Mouse (Mus musculus): ENCODE results near the gene Agr2. TPM values are rescaled to one million over a fixed set of nuclear protein-coding genes. Genes with fewer than 3 reads are reported as not detected.

Agr2 gene
- total RNA-seq (2021): not detected

GRCm38 (mm10) chr12:35992711-35993110 is at the start of gene Agr2:
Gene Agr2, plus strand, starts transcription at chr12:35992907.
- intact Hi-C loops (cut with DNase I): loop anchor here (10.0 kb wide), 1 partner anchor 98 kb away; no protein-coding TSS in a partner anchor
- DNase-seq (ENCODE audit: low spot score in 2 of 2): no peak

- intact Hi-C loops (cut with DNase I): no loop called here
Measured at GRCm38 (mm10) chr12:35951757-35952156, 41.0 kb upstream of the Agr2 start.

DNA sequence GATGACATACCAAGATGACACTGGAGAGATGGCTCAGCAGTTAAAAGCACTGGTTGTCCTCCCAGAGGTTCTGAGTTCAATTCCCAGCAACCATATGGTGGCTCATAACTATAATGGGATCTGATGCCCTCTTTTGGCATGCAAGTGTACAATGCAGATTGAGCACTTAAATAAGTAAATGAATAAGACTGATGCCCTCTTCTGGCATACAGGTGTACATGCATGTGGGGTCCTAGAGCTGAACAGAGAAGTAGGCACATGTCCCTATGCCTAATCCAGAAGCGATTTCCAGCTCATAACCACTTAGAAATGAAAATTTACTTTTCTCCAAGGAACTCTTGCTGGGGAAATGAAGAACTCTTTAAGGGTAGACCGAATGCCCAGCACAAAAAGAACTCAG is 35.5 kb upstream of the Agr2 start:
- no peak for DNase-seq (ENCODE audit: low spot score in 2 of 2)
- intact Hi-C loops (cut with DNase I): no loop called here

More at GRCm38 (mm10) chr12:35951757-35952156, 41.0 kb upstream of the Agr2 start:
- no peak for DNase-seq (ENCODE audit: low spot score in 2 of 2)

GRCm38 (mm10) chr12:35966098-35966767 is 26.5 kb upstream of the Agr2 start:
- intact Hi-C loops (cut with DNase I): no loop called here
- DNase-seq (ENCODE audit: low spot score in 2 of 2): no peak

GRCm38 (mm10) chr12:35966768-35967141 is 26.0 kb upstream of the Agr2 start:
- no peak for DNase-seq (ENCODE audit: low spot score in 2 of 2)
- intact Hi-C loops (cut with DNase I): no loop called here

GRCm38 (mm10) chr12:35975898-35976297 is 16.8 kb upstream of the Agr2 start:
- no peak for DNase-seq (ENCODE audit: low spot score in 2 of 2)
- intact Hi-C loops (cut with DNase I): no loop called here

DNA sequence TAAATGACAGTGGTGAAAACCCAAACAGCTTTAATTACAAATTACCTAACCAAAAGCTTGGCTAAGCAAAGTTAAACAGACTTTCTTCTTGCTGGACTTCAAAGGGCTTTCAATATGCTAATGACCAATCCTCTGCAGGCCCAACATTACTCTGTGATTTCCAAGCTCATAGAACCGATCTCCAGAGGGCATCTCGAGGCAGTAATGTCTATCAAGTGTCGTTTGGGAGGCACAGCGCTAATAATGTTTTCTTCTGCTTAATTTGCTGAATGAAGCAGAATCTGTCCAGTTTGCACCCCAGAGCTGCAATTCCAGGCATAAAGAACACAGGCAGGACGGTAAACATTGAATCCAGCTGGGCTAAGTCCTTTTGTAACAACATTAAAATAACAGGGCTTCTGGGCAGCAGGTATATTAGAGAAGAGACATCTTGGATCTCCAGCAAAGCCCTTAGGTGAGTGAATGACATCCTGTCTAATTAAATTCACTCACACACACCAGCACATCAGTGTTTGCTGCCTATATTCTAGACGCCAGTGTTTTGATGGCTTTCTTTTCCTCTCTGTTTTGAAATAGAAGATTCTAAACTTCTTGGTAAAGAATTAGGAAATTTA is 15.0 kb upstream of the Agr2 start:
- no peak for DNase-seq (ENCODE audit: low spot score in 2 of 2)
- intact Hi-C loops (cut with DNase I): no loop called here

DNA sequence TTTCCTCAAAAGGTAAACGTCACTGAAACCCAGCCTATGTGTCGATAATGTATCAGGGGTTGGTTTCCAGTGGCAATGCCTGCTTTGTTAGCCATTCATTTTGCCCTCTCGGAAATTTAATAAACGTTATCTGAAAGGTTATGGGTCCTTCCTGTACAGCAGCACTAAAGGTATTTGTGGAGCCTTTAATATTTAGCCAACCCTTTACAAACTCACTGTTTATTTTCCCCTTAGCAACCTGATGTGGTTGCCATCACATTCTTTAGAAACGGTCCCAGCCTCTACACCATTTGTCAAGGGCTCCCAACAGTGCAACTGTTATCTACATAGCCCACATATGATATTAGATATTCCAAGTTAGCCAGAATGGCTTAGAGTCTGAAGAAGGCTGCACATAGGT is 13.1 kb upstream of the Agr2 start:
- no peak for DNase-seq (ENCODE audit: low spot score in 2 of 2)
- intact Hi-C loops (cut with DNase I): no loop called here

GRCm38 (mm10) chr12:35981732-35982360 is 10.9 kb upstream of the Agr2 start:
- intact Hi-C loops (cut with DNase I): no loop called here
- DNase-seq (ENCODE audit: low spot score in 2 of 2): no peak

DNA sequence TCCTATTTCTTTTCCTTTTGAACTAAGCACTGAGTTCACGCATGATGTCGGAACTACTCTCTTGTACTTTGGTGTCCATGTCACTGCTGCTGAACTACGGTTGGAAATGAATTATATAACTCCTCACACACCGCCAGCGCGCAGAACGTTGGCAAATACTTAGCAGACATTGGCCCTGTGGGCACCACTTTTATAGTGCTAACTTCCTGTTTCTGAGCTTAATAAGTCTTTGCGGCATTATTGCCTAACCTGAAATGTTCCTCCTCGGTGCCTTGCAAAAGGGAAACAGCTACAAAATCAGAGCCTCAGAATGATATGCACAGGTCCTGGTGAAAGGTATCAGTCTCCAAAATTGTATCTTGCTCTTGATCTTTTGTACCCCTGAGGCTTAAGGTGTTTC is 9.2 kb upstream of the Agr2 start:
- intact Hi-C loops (cut with DNase I): no loop called here
- no peak for DNase-seq (ENCODE audit: low spot score in 2 of 2)

- intact Hi-C loops (cut with DNase I): no loop called here
Measured at GRCm38 (mm10) chr12:35984743-35985142, 8.0 kb upstream of the Agr2 start.

DNA sequence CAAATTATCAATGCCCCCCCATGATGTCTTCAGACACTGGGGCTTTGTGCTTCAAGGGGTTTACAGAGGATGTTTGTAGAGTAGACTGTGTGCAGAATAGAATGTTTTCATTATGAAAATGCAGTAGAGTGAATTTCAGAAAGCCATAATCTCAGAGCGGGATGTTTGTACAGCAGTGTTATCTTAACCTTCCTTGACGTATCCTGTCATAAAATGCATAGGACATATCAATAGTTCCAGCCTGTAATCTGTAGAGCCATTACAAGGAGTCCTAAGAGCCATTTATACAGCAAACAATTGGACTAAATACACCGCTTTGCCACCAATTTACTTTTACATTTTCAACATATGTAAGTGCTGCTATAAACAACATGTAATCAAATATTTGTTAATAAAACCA is 876 bp downstream of the Agr2 start:
- no peak for DNase-seq (ENCODE audit: low spot score in 2 of 2)
- intact Hi-C loops (cut with DNase I): loop anchor here (10.0 kb wide), 1 partner anchor 99 kb away; no protein-coding TSS in a partner anchor

More at GRCm38 (mm10) chr12:35984743-35985142, 8.0 kb upstream of the Agr2 start:
- no peak for DNase-seq (ENCODE audit: low spot score in 2 of 2)

DNA sequence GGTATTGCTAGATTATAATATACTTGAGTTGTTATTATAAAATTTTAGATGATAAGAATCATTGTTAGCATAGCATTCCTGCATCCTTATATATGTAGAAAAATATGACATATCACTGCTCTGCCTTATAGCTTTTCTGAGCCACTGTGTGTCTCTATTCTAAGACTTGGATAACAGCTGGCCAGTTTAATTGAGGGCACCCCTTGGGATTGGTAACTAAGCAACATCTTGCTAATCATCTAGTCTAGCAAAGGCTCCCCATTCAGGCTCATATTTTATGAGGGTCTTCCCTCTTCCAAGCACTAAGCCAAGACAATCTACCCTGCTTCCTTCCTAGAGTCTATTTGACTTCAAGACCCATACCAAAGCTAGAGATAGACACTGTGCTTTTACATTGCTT is 1.4 kb downstream of the Agr2 start:
- no peak for DNase-seq (ENCODE audit: low spot score in 2 of 2)
- intact Hi-C loops (cut with DNase I): loop anchor here (10.0 kb wide), 1 partner anchor 99 kb away; no protein-coding TSS in a partner anchor

GRCm38 (mm10) chr12:35995799-35996198 is 3.1 kb downstream of the Agr2 start:
- no peak for DNase-seq (ENCODE audit: low spot score in 2 of 2)
- intact Hi-C loops (cut with DNase I): loop anchor here (10.0 kb wide), 1 partner anchor 101 kb away; no protein-coding TSS in a partner anchor

DNA sequence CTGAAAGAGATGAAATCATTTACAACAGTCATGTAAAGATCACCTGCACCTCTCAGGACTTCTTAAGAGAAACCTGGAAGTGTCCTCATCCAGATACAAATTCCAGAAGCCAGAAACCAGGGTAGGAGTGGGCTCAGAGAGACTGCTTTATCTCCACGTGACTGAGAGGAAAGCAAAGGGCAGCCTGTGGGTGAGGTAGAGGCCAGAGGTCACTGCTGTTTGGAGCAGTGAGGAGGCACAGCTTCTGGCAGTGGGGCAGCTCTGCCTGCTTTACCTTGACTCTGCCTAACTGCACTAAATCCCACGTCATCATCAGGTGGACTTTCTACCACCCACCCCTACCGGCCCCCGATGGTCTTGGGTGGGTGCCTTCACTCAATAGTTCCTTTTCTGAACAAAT is 12.0 kb downstream of the Agr2 start:
- intact Hi-C loops (cut with DNase I): no loop called here

DNA sequence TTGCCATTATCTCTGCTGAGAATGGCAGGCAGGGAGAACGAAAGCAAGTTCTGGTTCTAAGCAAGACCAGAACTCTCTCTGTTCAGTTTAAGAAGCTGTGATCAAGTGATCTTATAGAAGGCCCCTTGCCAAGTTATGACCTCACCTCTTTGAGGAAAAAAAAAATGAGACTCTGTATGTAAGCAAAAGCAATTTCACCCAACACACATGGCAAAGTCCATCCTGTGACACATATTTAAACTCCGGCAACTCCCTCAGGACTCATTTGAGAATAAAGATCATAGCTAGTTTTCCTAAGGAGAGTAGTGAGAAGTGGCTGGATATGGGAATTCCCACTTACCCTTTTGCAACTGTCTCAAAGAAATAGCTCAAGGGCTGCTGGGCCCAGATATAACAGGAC is 14.9 kb downstream of the Agr2 start:
- no peak for DNase-seq (ENCODE audit: low spot score in 2 of 2)
- intact Hi-C loops (cut with DNase I): no loop called here

More for the DNA sequence above, 12.0 kb downstream of the Agr2 start:
- no peak for DNase-seq (ENCODE audit: low spot score in 2 of 2)

DNA sequence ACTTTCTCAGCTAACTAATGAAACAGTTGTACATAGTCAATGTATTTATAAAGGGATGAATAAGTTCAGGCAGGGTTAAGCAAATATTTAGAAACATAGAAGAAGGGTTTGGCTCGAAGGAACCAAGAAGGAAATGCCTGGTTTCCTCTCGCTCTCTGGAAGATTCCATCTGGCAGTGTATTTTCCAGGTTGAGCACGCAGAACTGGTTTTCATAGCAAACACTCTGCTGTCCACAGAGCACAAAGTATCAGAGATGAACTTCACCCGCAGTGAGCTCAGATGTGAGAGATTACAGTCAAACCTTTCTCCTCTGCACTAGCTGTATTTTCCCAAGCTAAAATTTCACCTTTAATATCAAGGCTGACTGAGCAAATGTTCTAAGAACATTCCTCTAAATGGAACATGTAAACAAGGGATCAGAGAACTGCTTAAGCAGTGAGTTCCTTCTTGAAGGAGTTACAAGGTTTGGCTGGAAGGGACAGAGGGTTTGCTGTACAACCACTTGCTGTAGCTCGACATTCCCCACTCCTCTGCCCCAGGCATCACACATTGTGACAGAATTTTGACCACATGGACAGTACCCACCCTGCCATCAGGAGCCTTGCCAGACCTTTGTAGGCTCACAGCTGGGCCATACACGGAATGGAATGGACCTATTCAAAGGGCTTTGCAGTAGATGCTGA is 15.8 kb downstream of the Agr2 start:
- no peak for DNase-seq (ENCODE audit: low spot score in 2 of 2)
- intact Hi-C loops (cut with DNase I): no loop called here

- DNase-seq (ENCODE audit: low spot score in 2 of 2): no peak
- intact Hi-C loops (cut with DNase I): no loop called here
Measured at GRCm38 (mm10) chr12:36013216-36013910, 20.7 kb downstream of the Agr2 start.

GRCm38 (mm10) chr12:36017791-36018190 is 25.1 kb downstream of the Agr2 start:
- no peak for DNase-seq (ENCODE audit: low spot score in 2 of 2)
- intact Hi-C loops (cut with DNase I): no loop called here

DNA sequence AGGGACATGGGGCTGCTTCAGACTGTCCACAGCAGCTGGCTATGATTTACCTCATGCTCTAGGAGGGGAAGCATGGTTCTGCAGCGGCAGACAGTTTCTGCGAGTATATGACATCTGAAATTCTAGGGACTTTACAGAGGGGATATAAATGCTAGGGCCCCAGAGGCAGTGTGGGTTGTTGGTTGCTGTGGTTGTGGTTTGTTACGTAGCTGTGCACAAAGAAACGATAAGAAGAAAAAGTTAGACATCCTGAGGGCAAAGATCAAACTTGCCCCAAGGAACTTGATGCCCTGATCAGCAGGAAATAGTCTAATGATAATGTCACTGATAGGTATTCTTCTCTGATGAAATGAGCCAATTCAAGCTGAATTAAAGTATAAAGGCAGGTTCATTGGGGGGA is 26.9 kb downstream of the Agr2 start:
- intact Hi-C loops (cut with DNase I): no loop called here
- no peak for DNase-seq (ENCODE audit: low spot score in 2 of 2)

All from left cerebral cortex, postnatal 36 days (tissue).